Mouse (Mus musculus) MEL (cell line): ENCODE data around the gene Pstpip1. TPM values are rescaled to one million over a fixed set of nuclear protein-coding genes. Genes with fewer than 3 reads are reported as not detected.

Source experiments
- DNase-seq: peaks from one replicate; pipeline ENCODE4 v3.0.0; 2011; ENCODE audit warnings: low read depth, low spot score
- H3K27ac ChIP-seq: 2 replicates; pipeline ENCODE4 v1.5.1; 2012; ENCODE audit warnings: low read depth, mild to moderate bottlenecking, control low read depth, low read length, moderate library complexity; ENCODE audit not compliant: control insufficient read depth
- H3K27me3 ChIP-seq, 2 experiments: fragments of 150-350 bp in 1 of 2; sonication (generic) in 1 of 2; 2 replicates each; pipeline ENCODE4 v1.6.1; 2012; ENCODE audit warnings: low read length in 2 of 2, mild to moderate bottlenecking in 2 of 2, improper control_type of control experiment in 1 of 2, moderate library complexity in 1 of 2; ENCODE audit not compliant: insufficient read depth in 2 of 2, control insufficient read depth in 1 of 2
- H3K36me3 ChIP-seq, 2 experiments: 2 replicates each; pipeline ENCODE4 v1.6.1; 2012 to 2014; ENCODE audit warnings: low read length in 2 of 2, improper control_type of control experiment in 1 of 2, inconsistent platforms in 1 of 2, mild to moderate bottlenecking in 1 of 2; ENCODE audit not compliant: insufficient read depth in 2 of 2, control insufficient read depth in 1 of 2
- H3K4me1 ChIP-seq, 2 experiments: fragments of 150-350 bp in 1 of 2; sonication (generic) in 1 of 2; 2 replicates each; pipeline ENCODE4 v1.6.1; 2012; ENCODE audit warnings: low read length in 2 of 2, improper control_type of control experiment in 1 of 2, mild to moderate bottlenecking in 1 of 2; ENCODE audit not compliant: insufficient read depth in 2 of 2, control insufficient read depth in 1 of 2
- H3K4me3 ChIP-seq, 2 experiments: fragments of 150-350 bp in 1 of 2; sonication (generic) in 1 of 2; 2 replicates each; pipeline ENCODE4 v1.5.1; 2012; ENCODE audit warnings: low read depth in 2 of 2, low read length in 2 of 2, mild to moderate bottlenecking in 2 of 2, moderate library complexity in 2 of 2, control low read depth in 1 of 2, improper control_type of control experiment in 1 of 2; ENCODE audit not compliant: control insufficient read depth in 1 of 2, insufficient read depth in 1 of 2
- H3K79me2 ChIP-seq: 2 replicates; pipeline ENCODE4 v1.6.1; 2012; ENCODE audit warnings: mild to moderate bottlenecking, low read length, moderate library complexity; ENCODE audit not compliant: control insufficient read depth, poor library complexity, insufficient read depth
- H3K9ac ChIP-seq: 2 replicates; pipeline ENCODE4 v1.6.1; 2012; ENCODE audit warnings: low read depth, mild to moderate bottlenecking, control low read depth, low read length, moderate library complexity; ENCODE audit not compliant: control insufficient read depth, poor library complexity, severe bottlenecking
- H3K9me3 ChIP-seq: fragments of 150-350 bp; sonication (generic); replicated peaks from 2 replicates; pipeline ENCODE4 v1.6.1; 2012; ENCODE audit warnings: mild to moderate bottlenecking, low read length, improper control_type of control experiment, moderate library complexity; ENCODE audit not compliant: insufficient read depth
- E2F4 ChIP-seq: IDR thresholded peaks from 2 replicates; pipeline ENCODE4 v1.6.1; 2011; ENCODE audit warnings: low read depth, low read length, improper control_type of control experiment, borderline replicate concordance
- EP300 ChIP-seq, 2 experiments: IDR thresholded peaks; 2 replicates each; pipeline ENCODE4 v1.6.1; 2011; ENCODE audit warnings: improper control_type of control experiment in 2 of 2, low read length in 2 of 2, low read depth in 1 of 2, mild to moderate bottlenecking in 1 of 2
- GABPA ChIP-seq: IDR thresholded peaks from 2 replicates; pipeline ENCODE4 v1.6.1; 2012; ENCODE audit warnings: low read depth, mild to moderate bottlenecking, inconsistent platforms, low read length, improper control_type of control experiment, moderate library complexity
- MAZ ChIP-seq: IDR thresholded peaks from 2 replicates; pipeline ENCODE4 v1.6.1; 2012; ENCODE audit warnings: low read depth, mild to moderate bottlenecking, inconsistent platforms, low read length, improper control_type of control experiment
- MXI1 ChIP-seq: IDR thresholded peaks from 2 replicates; pipeline ENCODE4 v1.6.1; 2011; ENCODE audit warnings: mild to moderate bottlenecking, low read depth, low read length, improper control_type of control experiment
- MYB ChIP-seq: IDR thresholded peaks from 2 replicates; pipeline ENCODE4 v1.6.1; 2011; ENCODE audit warnings: mild to moderate bottlenecking, low read depth, low read length, improper control_type of control experiment
- MYC ChIP-seq: IDR thresholded peaks from 2 replicates; pipeline ENCODE4 v1.6.1; 2011; ENCODE audit warnings: low read depth, mild to moderate bottlenecking, low read length, improper control_type of control experiment, moderate library complexity
- NELFE ChIP-seq: IDR thresholded peaks from 2 replicates; pipeline ENCODE4 v1.6.1; 2011; ENCODE audit warnings: low read depth, low read length, improper control_type of control experiment
- POLR2A ChIP-seq, 2 experiments: IDR thresholded peaks; 2 replicates each; pipeline ENCODE4 v1.6.1; 2011 to 2012; ENCODE audit warnings: low read length in 2 of 2, mild to moderate bottlenecking in 2 of 2, control low read depth in 1 of 2, improper control_type of control experiment in 1 of 2, low read depth in 1 of 2, moderate library complexity in 1 of 2; ENCODE audit not compliant: control insufficient read depth in 1 of 2, insufficient read depth in 1 of 2, poor library complexity in 1 of 2
- POLR2AphosphoS5 ChIP-seq: IDR thresholded peaks from 2 replicates; pipeline ENCODE4 v1.6.1; 2012; ENCODE audit warnings: low read depth, borderline replicate concordance, mild to moderate bottlenecking, inconsistent platforms, low read length, moderate library complexity, mixed read lengths
- SMC3 ChIP-seq: IDR thresholded peaks from 2 replicates; pipeline ENCODE4 v1.6.1; 2011; ENCODE audit warnings: low read depth, low read length, improper control_type of control experiment
- TBP ChIP-seq: IDR thresholded peaks from 2 replicates; pipeline ENCODE4 v1.8.0; 2011; ENCODE audit warnings: low read depth, low read length, improper control_type of control experiment
- USF2 ChIP-seq, 2 experiments: IDR thresholded peaks; 2 replicates each; pipeline ENCODE4 v1.6.1; 2011 to 2012; ENCODE audit warnings: improper control_type of control experiment in 2 of 2, low read length in 2 of 2, borderline replicate concordance in 1 of 2, inconsistent platforms in 1 of 2, low read depth in 1 of 2, mild to moderate bottlenecking in 1 of 2; ENCODE audit not compliant: insufficient read depth in 1 of 2
- ZC3H11A ChIP-seq: IDR thresholded peaks from 2 replicates; pipeline ENCODE4 v1.6.1; 2012; ENCODE audit warnings: low read depth, mild to moderate bottlenecking, inconsistent platforms, low read length, improper control_type of control experiment
- ZKSCAN1 ChIP-seq: IDR thresholded peaks from 2 replicates; pipeline ENCODE4 v1.6.1; 2012; ENCODE audit warnings: low read depth, mild to moderate bottlenecking, inconsistent platforms, low read length, improper control_type of control experiment, moderate library complexity
- ZNF384 ChIP-seq: IDR thresholded peaks from 2 replicates; pipeline ENCODE4 v1.6.1; 2012; ENCODE audit warnings: low read depth, mild to moderate bottlenecking, inconsistent platforms, low read length, improper control_type of control experiment
- polyA plus RNA-seq, 2 experiments: library from polyadenylated mRNA; stranded (reverse) in 1 of 2; unstranded in 1 of 2; fragments of >175 nt in 1 of 2; fragments of >200 nt in 1 of 2; gene quantifications; 2 replicates each; pipeline versions ENCODE4 v1.2.1 to v1.2.4; 2012; ENCODE audit warnings: low replicate concordance in 2 of 2, low read depth in 1 of 2; ENCODE audit not compliant: insufficient read length in 2 of 2, insufficient read depth in 1 of 2, missing spikeins in 1 of 2
- total RNA-seq: library from RNA; depleted of rRNA; stranded (reverse); fragments of 300-350 nt; gene quantifications from 2 replicates; pipeline ENCODE4 v1.2.3, GENCODE M21; 2012

Gene Pstpip1
- total and polyA plus RNA-seq, 3 experiments: 0.04 to 0.22 TPM; not detected in 1

GRCm38 (mm10) chr9:56106274-56107072 is 16.7 kb downstream of the Pstpip1 start:
- TF ChIP-seq E2F4 (no peak), MAZ (no peak), SMC3 (no peak), ZNF384 (no peak), USF2 (IDR thresholded peaks at IDR 0.05; ENCODE audit: borderline replicate concordance in 1 of 2, insufficient read depth in 1 of 2, low read depth in 1 of 2, low read length in 2 of 2) (no peak), ZKSCAN1 (no peak), ZC3H11A (no peak), GABPA (no peak), MYC (no peak), MXI1 (no peak), NELFE (no peak), POLR2AphosphoS5 (no peak), MYB (no peak)
- no peak overlapping the region for H3K27ac ChIP-seq
- no peak for DNase-seq
- H3K4me1 ChIP-seq: peaks cover 0 to 8% of the 10 kb centered on the region in 2 experiments; a peak in 2 of 4 replicates
- no peaks in the 10 kb centered on the region for H3K79me2 ChIP-seq
- peaks cover 0 to 2% of the 10 kb centered on the region in 2 experiments; a peak in 1 of 4 replicates for H3K36me3 ChIP-seq
- no peak overlapping the region for H3K9ac ChIP-seq
- no peak overlapping the region for H3K4me3 ChIP-seq
- H3K27me3 ChIP-seq: no peaks in the 10 kb centered on the region
- H3K9me3 ChIP-seq: no peaks in the 10 kb centered on the region

- TF ChIP-seq POLR2A (IDR thresholded peaks at IDR 0.05; ENCODE audit: control insufficient read depth in 1 of 2, insufficient read depth in 1 of 2, low read depth in 1 of 2, low read length in 2 of 2, poor library complexity in 1 of 2): no peak
- no peak for TF ChIP-seq TBP
- no peak for TF ChIP-seq EP300 (IDR thresholded peaks at IDR 0.05; ENCODE audit: low read depth in 1 of 2, low read length in 2 of 2)
- no peak for TF ChIP-seq ZKSCAN1
- no peaks in the 10 kb centered on the region for H3K27me3 ChIP-seq
- H3K4me3 ChIP-seq: no peak overlapping the region
- no peak overlapping the region for H3K27ac ChIP-seq
- H3K36me3 ChIP-seq: peaks cover 0 to 2% of the 10 kb centered on the region in 2 experiments; a peak in 1 of 4 replicates
- no peak overlapping the region for H3K9ac ChIP-seq
- no peaks in the 10 kb centered on the region for H3K9me3 ChIP-seq
- H3K79me2 ChIP-seq: no peaks in the 10 kb centered on the region
- peaks cover 0 to 8% of the 10 kb centered on the region in 2 experiments; a peak in 2 of 4 replicates for H3K4me1 ChIP-seq
- DNase-seq: no peak
Observed at GRCm38 (mm10) chr9:56107527-56107926, 17.8 kb downstream of the Pstpip1 start.
